Mouse (Mus musculus): ENCODE measurements at regions not wholly inside any gene's neighbourhood (a gene's known extent, or its start where the extent isn't known, plus 50 kb on each side); places are given as distances from the start of the nearest gene placed in this dataset.

GRCm38 (mm10) chr1:35853018-35853417 is 215.2 kb upstream of the Hs6st1 start:
- DNase-seq (ENCODE audit: low spot score) (no peak), ATAC-seq (ENCODE audit: low FRiP score, low TSS enrichment) (no peak)
- no peak overlapping the region for H3K9ac ChIP-seq (ENCODE audit: low read length)
- no peaks in the 10 kb centered on the region for H3K9me3 ChIP-seq (ENCODE audit: control insufficient read depth, low read length)
- H3K4me3 ChIP-seq (ENCODE audit: low read depth, low read length): no peak overlapping the region
- no peaks in the 10 kb centered on the region for H3K27me3 ChIP-seq (ENCODE audit: control insufficient read depth, insufficient read depth, low read length)
- H3K36me3 ChIP-seq (ENCODE audit: control insufficient read depth, insufficient read depth, low read length): no peaks in the 10 kb centered on the region
- 62% methylated on average over 1 of the region's 1 CpGs for WGBS
- H3K4me2 ChIP-seq (replicated peaks; ENCODE audit: low read depth): no peak overlapping the region
- no peak for TF ChIP-seq CTCF (IDR thresholded peaks at IDR 0.05; ENCODE audit: low read depth)
- TF ChIP-seq EP300 (optimal IDR thresholded peaks at IDR 0.05): no peak
- H3K27ac ChIP-seq (replicated peaks): no peak overlapping the region
- H3K4me1 ChIP-seq (replicated peaks; ENCODE audit: control insufficient read depth, insufficient read depth): no peaks in the 10 kb centered on the region

GRCm38 (mm10) chr1:35855650-35856049 is 212.6 kb upstream of the Hs6st1 start:
- Histone ChIP-seq H3K27ac (replicated peaks) (no peak overlapping the region), H3K9ac (ENCODE audit: low read length) (no peak overlapping the region), H3K4me2 (replicated peaks; ENCODE audit: low read depth) (no peak overlapping the region), H3K9me3 (ENCODE audit: control insufficient read depth, low read length) (no peaks in the 10 kb centered on the region), H3K4me1 (replicated peaks; ENCODE audit: control insufficient read depth, insufficient read depth) (no peaks in the 10 kb centered on the region), H3K4me3 (ENCODE audit: low read depth, low read length) (no peak overlapping the region), H3K27me3 (ENCODE audit: control insufficient read depth, insufficient read depth, low read length) (no peaks in the 10 kb centered on the region), H3K36me3 (ENCODE audit: control insufficient read depth, insufficient read depth, low read length) (no peaks in the 10 kb centered on the region)
- DNase-seq (ENCODE audit: low spot score) (no peak), ATAC-seq (ENCODE audit: low FRiP score, low TSS enrichment) (no peak)
- TF ChIP-seq EP300 (optimal IDR thresholded peaks at IDR 0.05) (no peak), CTCF (IDR thresholded peaks at IDR 0.05; ENCODE audit: low read depth) (no peak)
- 82% methylated on average over 4 of the region's 4 CpGs for WGBS

DNA sequence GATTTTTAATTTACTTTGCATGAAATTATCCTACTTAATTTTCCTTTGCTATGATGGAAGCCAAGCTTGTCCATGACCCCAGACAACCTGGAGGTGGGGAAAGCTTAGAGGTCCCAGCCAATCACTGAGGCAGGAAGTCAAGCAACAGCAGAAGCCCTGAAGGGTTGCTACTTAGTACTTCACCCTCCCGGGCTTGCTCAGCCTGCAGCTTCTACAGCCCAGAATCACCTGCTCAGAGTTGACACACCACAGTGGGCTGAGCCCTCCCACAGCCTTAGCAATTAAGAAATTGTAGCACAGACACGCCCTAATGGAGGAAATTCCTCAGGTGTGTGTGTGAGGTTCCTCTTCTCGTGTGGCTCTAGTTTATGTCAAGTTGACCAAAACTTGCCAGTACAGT is 209.9 kb upstream of the Hs6st1 start:
- no peaks in the 10 kb centered on the region for H3K36me3 ChIP-seq (ENCODE audit: control insufficient read depth, insufficient read depth, low read length)
- no peaks in the 10 kb centered on the region for H3K27me3 ChIP-seq (ENCODE audit: control insufficient read depth, insufficient read depth, low read length)
- no peak overlapping the region for H3K4me3 ChIP-seq (ENCODE audit: low read depth, low read length)
- H3K4me1 ChIP-seq (replicated peaks; ENCODE audit: control insufficient read depth, insufficient read depth): no peaks in the 10 kb centered on the region
- H3K9ac ChIP-seq (ENCODE audit: low read length): no peak overlapping the region
- no peak overlapping the region for H3K4me2 ChIP-seq (replicated peaks; ENCODE audit: low read depth)
- DNase-seq (ENCODE audit: low spot score) (no peak), ATAC-seq (ENCODE audit: low FRiP score, low TSS enrichment) (peak; percentile 45)
- 43% methylated on average over 3 of the region's 3 CpGs for WGBS
- H3K27ac ChIP-seq (replicated peaks): no peak overlapping the region
- no peaks in the 10 kb centered on the region for H3K9me3 ChIP-seq (ENCODE audit: control insufficient read depth, low read length)
- no peak for TF ChIP-seq CTCF (IDR thresholded peaks at IDR 0.05; ENCODE audit: low read depth)
- no peak for TF ChIP-seq EP300 (optimal IDR thresholded peaks at IDR 0.05)

DNA sequence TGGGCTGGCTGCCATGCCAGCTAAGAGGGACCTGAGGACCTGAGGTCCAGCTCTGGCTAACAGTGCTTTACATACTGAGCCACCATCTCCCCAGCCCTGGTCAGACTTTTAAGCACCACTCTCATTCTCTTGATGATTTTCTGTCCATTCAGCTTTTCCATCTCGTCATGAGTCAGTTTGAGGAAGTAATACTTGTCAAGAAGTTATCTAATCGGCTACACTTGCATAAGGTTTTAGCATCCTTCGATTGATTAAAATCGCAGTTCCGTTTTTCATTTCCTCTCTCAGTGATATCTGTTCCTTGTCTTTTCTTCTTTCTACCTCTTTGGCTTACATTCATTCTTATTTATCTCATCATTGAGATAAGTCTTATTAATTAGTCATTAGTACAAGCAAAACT is 207.4 kb upstream of the Hs6st1 start:
- Histone ChIP-seq H3K27ac (replicated peaks) (no peak overlapping the region), H3K4me2 (replicated peaks; ENCODE audit: low read depth) (no peak overlapping the region), H3K9ac (ENCODE audit: low read length) (no peak overlapping the region), H3K4me3 (ENCODE audit: low read depth, low read length) (no peak overlapping the region), H3K4me1 (replicated peaks; ENCODE audit: control insufficient read depth, insufficient read depth) (no peaks in the 10 kb centered on the region), H3K9me3 (ENCODE audit: control insufficient read depth, low read length) (no peaks in the 10 kb centered on the region), H3K27me3 (ENCODE audit: control insufficient read depth, insufficient read depth, low read length) (no peaks in the 10 kb centered on the region), H3K36me3 (ENCODE audit: control insufficient read depth, insufficient read depth, low read length) (no peaks in the 10 kb centered on the region)
- DNase-seq (ENCODE audit: low spot score) (no peak), ATAC-seq (ENCODE audit: low FRiP score, low TSS enrichment) (no peak)
- 86% methylated on average over 5 of the region's 5 CpGs for WGBS
- TF ChIP-seq CTCF (IDR thresholded peaks at IDR 0.05; ENCODE audit: low read depth) (no peak), EP300 (optimal IDR thresholded peaks at IDR 0.05) (no peak)

GRCm38 (mm10) chr1:35862196-35862595 is 206.0 kb upstream of the Hs6st1 start:
- no peaks in the 10 kb centered on the region for H3K27me3 ChIP-seq (ENCODE audit: control insufficient read depth, insufficient read depth, low read length)
- H3K9ac ChIP-seq (ENCODE audit: low read length): no peak overlapping the region
- H3K4me2 ChIP-seq (replicated peaks; ENCODE audit: low read depth): no peak overlapping the region
- ATAC-seq (ENCODE audit: low FRiP score, low TSS enrichment) (no peak), DNase-seq (ENCODE audit: low spot score) (no peak)
- TF ChIP-seq CTCF (IDR thresholded peaks at IDR 0.05; ENCODE audit: low read depth) (no peak), EP300 (optimal IDR thresholded peaks at IDR 0.05) (no peak)
- no peaks in the 10 kb centered on the region for H3K36me3 ChIP-seq (ENCODE audit: control insufficient read depth, insufficient read depth, low read length)
- no peak overlapping the region for H3K27ac ChIP-seq (replicated peaks)
- no peak overlapping the region for H3K4me3 ChIP-seq (ENCODE audit: low read depth, low read length)
- WGBS: 80% methylated on average over 5 of the region's 5 CpGs
- no peaks in the 10 kb centered on the region for H3K9me3 ChIP-seq (ENCODE audit: control insufficient read depth, low read length)
- H3K4me1 ChIP-seq (replicated peaks; ENCODE audit: control insufficient read depth, insufficient read depth): no peaks in the 10 kb centered on the region

DNA sequence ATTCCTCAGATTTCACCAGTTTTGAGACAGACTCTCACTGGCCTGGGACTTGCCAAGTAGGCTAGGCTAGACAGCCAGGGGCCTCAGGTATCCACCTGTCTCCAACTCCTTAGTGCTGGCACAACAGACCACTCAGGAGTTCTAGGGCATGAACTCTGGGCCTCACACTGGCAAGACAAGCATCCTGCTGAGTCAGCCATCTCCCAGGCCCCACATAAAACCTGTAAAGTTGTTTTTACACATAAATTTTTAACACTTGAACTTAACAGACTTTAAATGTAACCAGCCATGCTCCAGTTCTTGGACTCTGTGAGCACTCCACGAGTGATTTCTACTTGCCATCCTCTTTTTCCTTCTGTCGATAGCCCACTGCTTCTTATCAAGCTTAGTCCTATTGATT is 205.5 kb upstream of the Hs6st1 start:
- no peak for TF ChIP-seq EP300 (optimal IDR thresholded peaks at IDR 0.05)
- 75% methylated on average over 2 of the region's 2 CpGs for WGBS

More for the DNA sequence above, 205.5 kb upstream of the Hs6st1 start:
- DNase-seq (ENCODE audit: low spot score) (no peak), ATAC-seq (ENCODE audit: low FRiP score, low TSS enrichment) (no peak)
- H3K9me3 ChIP-seq (ENCODE audit: control insufficient read depth, low read length): no peaks in the 10 kb centered on the region
- H3K4me2 ChIP-seq (replicated peaks; ENCODE audit: low read depth): no peak overlapping the region
- H3K4me1 ChIP-seq (replicated peaks; ENCODE audit: control insufficient read depth, insufficient read depth): no peaks in the 10 kb centered on the region
- H3K4me3 ChIP-seq (ENCODE audit: low read depth, low read length): no peak overlapping the region
- no peaks in the 10 kb centered on the region for H3K36me3 ChIP-seq (ENCODE audit: control insufficient read depth, insufficient read depth, low read length)
- H3K9ac ChIP-seq (ENCODE audit: low read length): no peak overlapping the region
- no peak overlapping the region for H3K27ac ChIP-seq (replicated peaks)
- no peaks in the 10 kb centered on the region for H3K27me3 ChIP-seq (ENCODE audit: control insufficient read depth, insufficient read depth, low read length)

Data from stomach, postnatal 0 days (tissue).